Mouse (Mus musculus) spleen, postnatal 10 days (tissue): ENCODE data around the gene Olfr518.

ENCODE experiments used
- DNase-seq, 2 experiments: peaks; one replicate each; pipeline ENCODE4 v3.0.0; 2021 to 2022; ENCODE audit warnings: low spot score in 2 of 2

The Olfr518 gene

GRCm38 (mm10) chr7:108884906-108885305 is at the start of gene Olfr518:
Gene Olfr518, minus strand, starts transcription at chr7:108885006.
- no peak for DNase-seq

GRCm38 (mm10) chr7:108933794-108934731 is 49.3 kb upstream of the Olfr518 start, which contains the start of gene Eif3f:
Gene Eif3f, plus strand, starts transcription at chr7:108934417.
- peak; percentile 82 to 92 for DNase-seq

DNA sequence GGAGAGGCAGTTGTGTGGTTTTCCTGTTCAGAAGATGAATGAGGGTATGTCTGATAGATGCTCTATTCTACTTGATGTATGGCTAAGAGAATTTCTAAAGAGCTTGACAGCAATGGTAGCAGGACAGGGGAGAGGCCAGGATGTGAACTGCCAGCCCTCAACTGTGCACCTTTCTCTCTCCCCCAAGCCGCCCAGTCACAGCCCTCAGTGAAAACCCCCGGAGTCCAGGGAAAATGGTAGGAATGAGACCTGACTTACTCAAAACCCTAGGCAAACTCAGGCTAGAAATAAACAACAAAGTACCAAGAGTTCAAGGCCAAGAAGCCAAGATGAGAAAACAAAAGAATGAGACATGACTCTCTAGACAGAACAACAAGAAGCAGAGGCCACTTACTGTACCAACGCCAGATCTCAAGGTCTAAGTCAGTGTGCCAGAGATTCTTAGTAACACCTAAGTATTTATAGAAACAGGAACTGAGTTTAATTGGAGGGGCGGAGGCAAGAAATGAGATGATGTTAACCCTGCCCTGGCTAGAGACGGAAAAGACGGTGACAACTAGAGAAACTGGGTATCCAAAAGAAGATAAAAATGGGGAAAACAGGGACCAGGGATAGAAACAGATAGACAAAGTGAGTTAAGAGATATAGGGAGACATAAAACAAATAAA is 45.1 kb upstream of the Olfr518 start, which contains the start of gene Nlrp10:
Nlrp10 (minus strand) TSS at position 453 of the 668 bp plus-strand sequence.
- no peak for DNase-seq

- DNase-seq = no peak
Measured at GRCm38 (mm10) chr7:108928280-108929188, 43.7 kb upstream of the Olfr518 start.

- no peak for DNase-seq
Measured at GRCm38 (mm10) chr7:108927043-108927442, 42.2 kb upstream of the Olfr518 start.

GRCm38 (mm10) chr7:108903969-108904368 is 19.2 kb upstream of the Olfr518 start:
- no peak for DNase-seq

DNA sequence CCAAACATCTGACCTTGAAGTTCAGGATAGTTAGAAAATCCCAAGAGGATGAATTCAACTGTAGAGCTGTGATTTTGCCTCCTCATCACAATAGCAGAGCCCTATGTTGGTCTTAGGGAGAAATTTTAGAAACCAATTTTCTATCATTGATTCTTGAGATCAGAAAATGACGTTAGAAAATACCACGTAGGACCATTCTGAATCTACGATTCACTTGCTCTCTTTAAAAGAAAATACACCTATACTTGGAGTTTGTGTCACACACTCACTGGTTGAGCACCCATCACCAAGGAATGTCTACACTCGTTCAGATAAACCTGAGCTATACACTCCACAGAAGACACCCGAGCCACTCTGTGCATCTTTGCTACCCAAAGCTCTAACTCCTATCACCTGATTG is 9.5 kb upstream of the Olfr518 start, which contains the start of gene Olfr519:
Olfr519 (minus strand) TSS at position 101 of the 400 bp plus-strand sequence.
- no peak for DNase-seq

DNA sequence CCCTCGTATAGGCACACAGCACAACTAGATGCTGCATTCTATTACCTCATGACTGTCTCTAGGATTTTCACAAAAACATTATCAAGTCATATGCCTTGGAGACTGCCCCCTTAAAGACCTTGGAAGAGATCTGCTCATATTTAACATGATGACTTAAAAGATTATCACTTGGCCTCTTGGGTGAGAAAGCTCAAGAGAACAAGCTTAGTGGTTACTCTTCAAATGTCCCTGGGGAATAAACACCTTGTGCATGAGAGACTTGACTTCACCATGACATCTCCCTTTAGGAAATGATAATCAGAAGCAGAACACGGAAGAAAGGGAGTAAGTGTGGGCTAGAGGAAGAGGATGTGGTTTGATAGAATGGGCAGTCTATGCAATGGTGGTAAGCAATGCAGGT is 12.5 kb downstream of the Olfr518 start, which contains the start of gene Olfr517:
Olfr517 (minus strand) TSS at position 101 of the 400 bp plus-strand sequence.
- DNase-seq = no peak

DNA sequence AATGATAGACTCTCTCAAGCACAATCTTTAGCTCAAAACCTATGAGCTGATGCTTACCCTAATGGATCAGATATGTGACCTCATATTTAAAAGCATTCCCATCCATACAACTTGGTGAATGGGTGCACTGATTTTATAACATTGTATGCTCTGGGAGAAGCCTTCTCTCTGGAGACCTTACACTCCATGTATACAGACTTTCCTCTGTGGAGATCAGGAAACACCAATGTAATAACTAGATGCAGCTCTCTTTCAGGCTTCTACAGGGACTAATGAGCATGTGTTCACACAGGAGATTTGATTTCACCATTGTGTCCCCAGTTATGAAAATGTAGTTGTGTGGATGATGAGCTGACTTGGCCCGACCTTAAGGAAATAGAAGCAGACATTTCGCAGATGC is 34.4 kb downstream of the Olfr518 start, which contains the start of gene Olfr516:
Olfr516 (minus strand) TSS at position 101 of the 400 bp plus-strand sequence.
- DNase-seq = no peak
